Mouse (Mus musculus) megakaryocyte progenitor cell, adult 5-6 weeks (primary cell): ENCODE data around the gene St6galnac3. TPM values are rescaled to one million over a fixed set of nuclear protein-coding genes. Genes with fewer than 3 reads are reported as not detected.

Experiments used
- ATAC-seq: replicated peaks from 2 replicates; pipeline ENCODE4 v1.8.0; 2016; ENCODE audit warnings: mild to moderate bottlenecking, moderate TSS enrichment, inconsistent platforms; ENCODE audit not compliant: poor library complexity
- total RNA-seq, 2 experiments: library from RNA; stranded (forward) in 1 of 2; stranded (reverse) in 1 of 2; fragments of 157-497, 149-512 nt in 1 of 2; fragments of 200-1000 nt in 1 of 2; gene quantifications; 2 replicates each; pipeline versions ENCODE4 v1.2.3 to v1.2.4; 2015 to 2017

The St6galnac3 gene
- total RNA-seq, 2 experiments from 2014 or later: 1.2 to 4.0 TPM

- ATAC-seq: no peak
Observed at GRCm38 (mm10) chr3:153482098-153482497, 242.9 kb downstream of the St6galnac3 start.

GRCm38 (mm10) chr3:153481012-153481411, 244.0 kb downstream of the St6galnac3 start:
- peak; percentile 52 for ATAC-seq

GRCm38 (mm10) chr3:153480636-153481006, 244.4 kb downstream of the St6galnac3 start:
- ATAC-seq: peak; percentile 80

- ATAC-seq: peak; percentile 60
Observed at GRCm38 (mm10) chr3:153480005-153480635, 244.9 kb downstream of the St6galnac3 start.

DNA sequence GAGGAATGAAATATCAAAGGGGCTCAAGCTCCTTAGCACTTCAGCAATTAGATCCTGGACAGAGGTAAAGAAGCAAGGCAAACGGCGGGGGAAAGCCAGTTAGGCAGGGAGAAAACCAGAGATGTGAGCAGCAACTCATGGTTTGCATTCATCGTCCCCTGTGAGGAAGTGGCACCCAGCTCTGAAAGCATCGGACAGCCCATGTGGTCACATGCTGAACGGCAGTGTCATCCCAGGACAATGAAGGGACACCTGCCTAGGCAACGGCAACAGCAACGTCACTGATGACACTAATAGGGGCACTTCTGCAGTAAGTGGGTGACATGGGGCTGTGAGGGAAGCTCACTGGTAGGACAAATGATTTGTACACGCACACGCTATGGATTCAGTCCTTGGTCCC, 249.1 kb downstream of the St6galnac3 start:
- ATAC-seq: no peak

DNA sequence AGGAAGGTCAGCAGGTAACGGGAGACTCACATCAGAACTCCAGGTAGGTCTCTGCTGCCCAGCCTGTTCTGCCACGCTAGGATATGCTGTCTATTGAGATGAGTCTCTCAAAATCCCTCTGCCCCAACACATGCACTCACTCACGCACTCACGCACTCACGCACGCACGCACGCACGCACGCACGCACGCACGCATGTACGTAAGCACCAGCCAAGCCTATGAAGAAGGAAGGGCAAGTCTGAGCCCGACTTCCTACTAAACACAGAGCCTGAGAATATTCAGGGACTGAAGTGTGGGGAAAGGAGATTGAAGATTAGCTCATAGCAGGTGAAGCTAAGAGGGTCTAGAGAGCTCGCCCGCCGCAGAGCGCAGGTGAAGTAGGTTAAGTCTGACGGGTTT, 249.5 kb downstream of the St6galnac3 start:
- no peak for ATAC-seq

DNA sequence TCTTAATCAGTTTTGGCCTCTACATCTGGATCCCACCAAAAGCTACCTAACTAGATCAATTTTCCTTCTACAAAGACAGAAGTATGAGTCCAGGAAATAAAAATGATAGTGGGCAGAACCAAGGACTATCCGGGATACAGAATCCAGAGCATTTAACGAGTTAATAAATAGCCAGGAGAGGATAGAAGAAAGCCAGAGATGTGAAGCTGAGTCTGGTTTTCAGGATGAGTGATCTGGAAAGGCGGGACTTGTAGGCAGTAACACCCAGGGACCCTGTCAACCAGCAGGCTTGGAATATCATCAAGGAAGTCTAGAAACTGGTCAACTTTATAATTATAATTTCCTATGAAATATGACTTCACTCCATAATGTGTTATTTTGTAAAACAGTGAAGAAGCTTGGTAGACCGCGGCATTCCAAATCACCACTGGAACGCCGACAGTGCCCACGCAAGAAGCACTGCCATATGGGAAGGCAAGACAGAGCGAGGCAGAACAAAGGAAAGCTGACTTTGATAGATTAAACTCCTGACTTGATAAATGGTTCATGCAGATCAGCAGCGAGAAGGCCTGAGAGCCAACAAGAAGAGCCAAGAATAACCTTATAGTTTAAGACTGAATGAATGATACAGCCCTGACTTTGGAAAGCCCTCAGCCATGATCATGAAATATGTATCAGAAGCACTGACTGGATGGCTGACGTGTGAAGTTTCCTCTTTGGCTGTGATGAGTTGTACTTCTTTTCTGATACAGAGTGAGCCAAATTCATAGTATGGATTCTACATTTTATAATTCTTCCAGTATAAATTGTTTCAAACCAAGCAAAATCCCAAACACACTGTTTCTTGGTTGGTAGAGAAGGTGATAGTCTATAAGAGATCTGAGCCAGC, 252.1 kb downstream of the St6galnac3 start:
- ATAC-seq: no peak

- no peak for ATAC-seq
Observed at GRCm38 (mm10) chr3:153463849-153464248, 261.1 kb downstream of the St6galnac3 start.

- no peak for ATAC-seq
Observed at GRCm38 (mm10) chr3:153460173-153460572, 264.8 kb downstream of the St6galnac3 start.

- ATAC-seq: no peak
Observed at GRCm38 (mm10) chr3:153458593-153458992, 266.4 kb downstream of the St6galnac3 start.

DNA sequence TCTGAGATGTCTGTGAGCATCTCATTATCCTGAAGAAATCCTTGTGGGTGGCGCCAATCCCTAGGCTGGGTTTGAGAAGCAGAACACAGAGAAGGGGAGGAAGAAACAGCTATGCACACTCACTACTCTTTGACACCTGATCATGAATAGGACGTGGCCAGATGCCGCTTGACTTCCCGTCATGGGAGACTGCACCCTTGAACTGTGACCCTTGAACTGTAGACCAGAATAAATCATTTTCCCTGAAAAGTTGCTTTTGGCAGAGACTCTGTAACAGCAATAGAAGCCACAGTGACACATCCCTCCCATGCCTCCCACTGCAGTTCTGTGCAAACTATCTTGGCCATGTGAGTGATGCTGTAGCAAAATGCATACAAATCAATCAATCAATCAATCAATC, 267.3 kb downstream of the St6galnac3 start:
- no peak for ATAC-seq

- ATAC-seq: peak; percentile 95
Observed at GRCm38 (mm10) chr3:153457203-153457602, 267.8 kb downstream of the St6galnac3 start.

- ATAC-seq: no peak
Observed at GRCm38 (mm10) chr3:153456227-153456626, 268.7 kb downstream of the St6galnac3 start.

- no peak for ATAC-seq
Observed at GRCm38 (mm10) chr3:153453127-153454049, 271.6 kb downstream of the St6galnac3 start.

DNA sequence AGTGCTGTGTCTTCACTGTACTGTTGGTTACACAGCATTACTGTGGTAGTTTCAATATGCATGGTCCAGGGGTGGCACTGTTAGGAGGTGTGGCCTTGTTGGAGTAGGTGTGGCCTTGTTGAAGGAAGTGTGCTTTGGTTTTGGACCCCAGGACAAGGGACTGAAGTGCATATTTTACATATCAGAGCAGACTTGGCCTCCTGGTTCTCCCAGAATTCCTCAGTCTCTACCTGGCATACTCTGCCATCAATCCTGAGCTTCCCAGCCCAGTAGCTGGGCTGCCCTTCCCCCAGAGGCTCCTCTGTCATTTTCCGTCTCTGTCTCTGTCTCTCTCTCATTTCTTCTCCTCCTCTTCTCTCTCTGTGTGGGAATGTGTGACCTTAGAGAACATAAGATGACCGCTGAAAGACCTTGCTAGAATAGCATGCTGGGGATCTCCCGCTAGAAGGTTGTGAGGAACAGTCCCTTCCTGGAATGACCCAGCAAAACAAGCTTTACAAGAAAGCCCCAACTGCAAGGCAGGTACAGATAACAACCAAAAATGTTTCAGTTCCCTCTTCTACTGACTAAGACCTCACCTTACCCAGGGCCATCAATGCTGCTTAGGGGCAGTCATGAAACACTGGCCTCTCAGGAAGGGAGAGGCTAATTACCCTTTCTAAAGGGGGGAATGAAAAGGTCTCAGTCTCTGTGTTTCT, 272.5 kb downstream of the St6galnac3 start:
- 0 out of 2 replicates have a peak, but pooled peaks have one; percentile 23 for ATAC-seq

DNA sequence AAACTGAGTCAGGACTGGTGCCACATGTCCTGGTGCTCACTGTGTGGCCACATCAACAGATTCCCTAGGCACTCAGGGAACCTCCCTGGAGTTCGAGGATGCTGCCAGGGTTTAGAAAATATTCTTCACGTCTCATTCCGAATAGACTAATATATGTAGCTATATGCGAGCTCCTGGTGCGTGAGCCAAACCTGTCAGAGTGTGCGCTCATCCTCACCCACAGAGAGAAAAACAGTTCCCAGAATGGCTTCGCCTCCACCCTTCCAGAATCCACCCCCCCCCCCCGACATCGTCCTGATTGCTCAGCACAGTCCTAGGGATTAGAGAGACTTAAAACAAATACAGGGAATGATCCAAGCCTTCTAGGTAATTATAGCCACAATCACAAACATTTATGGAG, 283.6 kb downstream of the St6galnac3 start:
- ATAC-seq: no peak

- no peak for ATAC-seq
Observed at GRCm38 (mm10) chr3:153436076-153437021, 288.6 kb downstream of the St6galnac3 start.

DNA sequence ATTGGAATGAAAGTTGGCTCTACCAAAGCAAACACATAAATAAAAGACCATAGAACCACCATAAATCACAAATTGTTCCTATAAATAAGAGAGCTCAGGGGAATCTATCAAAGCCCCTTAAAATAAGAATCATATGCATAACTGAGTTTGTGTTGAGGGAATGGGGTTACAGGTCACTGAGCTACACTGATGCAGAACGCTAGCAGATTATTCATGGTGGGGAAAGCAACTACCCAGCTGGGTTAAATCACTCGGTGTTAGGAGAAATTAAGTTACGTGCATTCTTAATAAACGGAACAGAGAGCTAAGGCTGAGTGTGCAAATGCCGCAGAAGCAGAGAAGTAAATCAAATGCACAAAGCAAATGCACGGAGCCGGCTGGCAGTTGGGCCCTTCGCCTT, 292.0 kb downstream of the St6galnac3 start:
- no peak for ATAC-seq

- ATAC-seq: no peak
Observed at GRCm38 (mm10) chr3:153432053-153432816, 292.7 kb downstream of the St6galnac3 start.
